Mouse (Mus musculus) CD4-positive, CD25-positive, alpha-beta regulatory T cell, adult 4 months (primary cell): ENCODE data around the gene Fam57b. TPM values are rescaled to one million over a fixed set of nuclear protein-coding genes. Genes with fewer than 3 reads are reported as not detected.

ENCODE experiments used
- ATAC-seq: one replicate; pipeline ENCODE4 v1.8.0; 2017
- polyA plus RNA-seq, 2 experiments: library from polyadenylated mRNA; unstranded; fragments of 100-300 nt; shearing (Covaris generic); gene quantifications; one replicate each; pipeline ENCODE4 v1.2.1; 2017

Gene Fam57b
- polyA plus RNA-seq, 2 experiments from 2014 or later, result not detected

- peak; percentile 92 for ATAC-seq
Observed at GRCm38 (mm10) chr7:126832036-126832598, 34.6 kb downstream of the Fam57b start.

GRCm38 (mm10) chr7:126833294-126833693, 35.8 kb downstream of the Fam57b start:
- no peak for ATAC-seq

GRCm38 (mm10) chr7:126843276-126843675, 45.8 kb downstream of the Fam57b start:
- ATAC-seq, result no peak

GRCm38 (mm10) chr7:126845516-126845915, 48.0 kb downstream of the Fam57b start:
- no peak for ATAC-seq

GRCm38 (mm10) chr7:126847116-126847420, 49.6 kb downstream of the Fam57b start, which contains the start of gene Doc2a:
Gene Doc2a, plus strand, starts transcription at chr7:126847416.
- no peak for ATAC-seq

- ATAC-seq, result no peak
Observed at GRCm38 (mm10) chr7:126847421-126848398, 50.2 kb downstream of the Fam57b start.

- ATAC-seq, result no peak
Observed at GRCm38 (mm10) chr7:126848794-126849193, 51.3 kb downstream of the Fam57b start.

- no peak for ATAC-seq
Observed at GRCm38 (mm10) chr7:126850161-126850560, 52.7 kb downstream of the Fam57b start.

- ATAC-seq, result no peak
Observed at GRCm38 (mm10) chr7:126851192-126851591, 53.7 kb downstream of the Fam57b start.

- ATAC-seq, result no peak
Observed at GRCm38 (mm10) chr7:126853454-126853853, 56.0 kb downstream of the Fam57b start.

- no peak for ATAC-seq
Observed at GRCm38 (mm10) chr7:126855641-126856040, 58.2 kb downstream of the Fam57b start.

- ATAC-seq, result no peak
Observed at GRCm38 (mm10) chr7:126856741-126857420, 59.4 kb downstream of the Fam57b start.

- no peak for ATAC-seq
Observed at GRCm38 (mm10) chr7:126860987-126861386, 63.5 kb downstream of the Fam57b start.

- ATAC-seq, result peak; percentile 88
Observed at GRCm38 (mm10) chr7:126861429-126862130, 64.1 kb downstream of the Fam57b start, which contains the start of gene Hirip3. Gene Hirip3, plus strand, starts transcription at chr7:126861972.

GRCm38 (mm10) chr7:126862147-126862784, 64.8 kb downstream of the Fam57b start, which contains the start of gene Ino80e:
Gene Ino80e, minus strand, starts transcription at chr7:126862377.
- ATAC-seq, result peak; percentile 69

- no peak for ATAC-seq
Observed at GRCm38 (mm10) chr7:126863791-126864190, 66.3 kb downstream of the Fam57b start.

- no peak for ATAC-seq
Observed at GRCm38 (mm10) chr7:126867534-126867933, 70.1 kb downstream of the Fam57b start.

- no peak for ATAC-seq
Observed at GRCm38 (mm10) chr7:126868003-126868402, 70.5 kb downstream of the Fam57b start.

GRCm38 (mm10) chr7:126869780-126870519, 72.5 kb downstream of the Fam57b start:
- ATAC-seq, result no peak

- ATAC-seq, result no peak
Observed at GRCm38 (mm10) chr7:126870520-126870891, 73.0 kb downstream of the Fam57b start.

GRCm38 (mm10) chr7:126877239-126877638, 79.8 kb downstream of the Fam57b start:
- ATAC-seq, result no peak
